Mouse (Mus musculus) MEL (cell line): ENCODE results near the gene Svs4. TPM values are rescaled to one million over a fixed set of nuclear protein-coding genes. Genes with fewer than 3 reads are reported as not detected.
"Not testable (repeated sequence)": the region's sequence is repeated elsewhere in the genome, so short reads cannot be mapped to it uniquely, and the experiment has no call there.

ENCODE experiments used
- DNase-seq: peaks from one replicate; pipeline ENCODE4 v3.0.0; 2011; ENCODE audit warnings: low read depth, low spot score
- H3K27ac ChIP-seq: 2 replicates; pipeline ENCODE4 v1.5.1; 2012; ENCODE audit warnings: low read depth, mild to moderate bottlenecking, control low read depth, low read length, moderate library complexity; ENCODE audit not compliant: control insufficient read depth
- H3K27me3 ChIP-seq, 2 experiments: fragments of 150-350 bp in 1 of 2; sonication (generic) in 1 of 2; 2 replicates each; pipeline ENCODE4 v1.6.1; 2012; ENCODE audit warnings: low read length in 2 of 2, mild to moderate bottlenecking in 2 of 2, improper control_type of control experiment in 1 of 2, moderate library complexity in 1 of 2; ENCODE audit not compliant: insufficient read depth in 2 of 2, control insufficient read depth in 1 of 2
- H3K36me3 ChIP-seq, 2 experiments: 2 replicates each; pipeline ENCODE4 v1.6.1; 2012 to 2014; ENCODE audit warnings: low read length in 2 of 2, improper control_type of control experiment in 1 of 2, inconsistent platforms in 1 of 2, mild to moderate bottlenecking in 1 of 2; ENCODE audit not compliant: insufficient read depth in 2 of 2, control insufficient read depth in 1 of 2
- H3K4me1 ChIP-seq, 2 experiments: fragments of 150-350 bp in 1 of 2; sonication (generic) in 1 of 2; 2 replicates each; pipeline ENCODE4 v1.6.1; 2012; ENCODE audit warnings: low read length in 2 of 2, improper control_type of control experiment in 1 of 2, mild to moderate bottlenecking in 1 of 2; ENCODE audit not compliant: insufficient read depth in 2 of 2, control insufficient read depth in 1 of 2
- H3K4me3 ChIP-seq, 2 experiments: fragments of 150-350 bp in 1 of 2; sonication (generic) in 1 of 2; 2 replicates each; pipeline ENCODE4 v1.5.1; 2012; ENCODE audit warnings: low read depth in 2 of 2, low read length in 2 of 2, mild to moderate bottlenecking in 2 of 2, moderate library complexity in 2 of 2, control low read depth in 1 of 2, improper control_type of control experiment in 1 of 2; ENCODE audit not compliant: control insufficient read depth in 1 of 2, insufficient read depth in 1 of 2
- H3K79me2 ChIP-seq: 2 replicates; pipeline ENCODE4 v1.6.1; 2012; ENCODE audit warnings: mild to moderate bottlenecking, low read length, moderate library complexity; ENCODE audit not compliant: control insufficient read depth, poor library complexity, insufficient read depth
- H3K9ac ChIP-seq: 2 replicates; pipeline ENCODE4 v1.6.1; 2012; ENCODE audit warnings: low read depth, mild to moderate bottlenecking, control low read depth, low read length, moderate library complexity; ENCODE audit not compliant: control insufficient read depth, poor library complexity, severe bottlenecking
- H3K9me3 ChIP-seq: fragments of 150-350 bp; sonication (generic); replicated peaks from 2 replicates; pipeline ENCODE4 v1.6.1; 2012; ENCODE audit warnings: mild to moderate bottlenecking, low read length, improper control_type of control experiment, moderate library complexity; ENCODE audit not compliant: insufficient read depth
- ELF1 ChIP-seq: IDR thresholded peaks from 2 replicates; pipeline ENCODE4 v1.6.1; 2014; ENCODE audit warnings: low read depth, mild to moderate bottlenecking, inconsistent platforms, low read length, improper control_type of control experiment, moderate library complexity
- GABPA ChIP-seq: IDR thresholded peaks from 2 replicates; pipeline ENCODE4 v1.6.1; 2012; ENCODE audit warnings: low read depth, mild to moderate bottlenecking, inconsistent platforms, low read length, improper control_type of control experiment, moderate library complexity
- MAZ ChIP-seq: IDR thresholded peaks from 2 replicates; pipeline ENCODE4 v1.6.1; 2012; ENCODE audit warnings: low read depth, mild to moderate bottlenecking, inconsistent platforms, low read length, improper control_type of control experiment
- MEF2A ChIP-seq: IDR thresholded peaks from 2 replicates; pipeline ENCODE4 v1.6.1; 2014; ENCODE audit warnings: low read depth, mild to moderate bottlenecking, inconsistent platforms, low read length, improper control_type of control experiment; ENCODE audit not compliant: poor library complexity, insufficient replicate concordance, severe bottlenecking; ENCODE audit errors: extremely low read depth
- POLR2A ChIP-seq, 2 experiments: IDR thresholded peaks; 2 replicates each; pipeline ENCODE4 v1.6.1; 2011 to 2012; ENCODE audit warnings: low read length in 2 of 2, mild to moderate bottlenecking in 2 of 2, control low read depth in 1 of 2, improper control_type of control experiment in 1 of 2, low read depth in 1 of 2, moderate library complexity in 1 of 2; ENCODE audit not compliant: control insufficient read depth in 1 of 2, insufficient read depth in 1 of 2, poor library complexity in 1 of 2
- POLR2AphosphoS5 ChIP-seq: IDR thresholded peaks from 2 replicates; pipeline ENCODE4 v1.6.1; 2012; ENCODE audit warnings: low read depth, borderline replicate concordance, mild to moderate bottlenecking, inconsistent platforms, low read length, moderate library complexity, mixed read lengths
- RCOR1 ChIP-seq: IDR thresholded peaks from 2 replicates; pipeline ENCODE4 v1.6.1; 2012; ENCODE audit warnings: low read depth, mild to moderate bottlenecking, inconsistent platforms, low read length, improper control_type of control experiment
- SMC3 ChIP-seq: IDR thresholded peaks from 2 replicates; pipeline ENCODE4 v1.6.1; 2011; ENCODE audit warnings: low read depth, low read length, improper control_type of control experiment
- ZMIZ1 ChIP-seq: IDR thresholded peaks from 2 replicates; pipeline ENCODE4 v1.6.1; 2012; ENCODE audit warnings: low read depth, mild to moderate bottlenecking, inconsistent platforms, low read length, improper control_type of control experiment, moderate library complexity
- ZNF384 ChIP-seq: IDR thresholded peaks from 2 replicates; pipeline ENCODE4 v1.6.1; 2012; ENCODE audit warnings: low read depth, mild to moderate bottlenecking, inconsistent platforms, low read length, improper control_type of control experiment
- polyA plus RNA-seq, 2 experiments: library from polyadenylated mRNA; stranded (reverse) in 1 of 2; unstranded in 1 of 2; fragments of >175 nt in 1 of 2; fragments of >200 nt in 1 of 2; gene quantifications; 2 replicates each; pipeline versions ENCODE4 v1.2.1 to v1.2.4; 2012; ENCODE audit warnings: low replicate concordance in 2 of 2, low read depth in 1 of 2; ENCODE audit not compliant: insufficient read length in 2 of 2, insufficient read depth in 1 of 2, missing spikeins in 1 of 2
- total RNA-seq: library from RNA; depleted of rRNA; stranded (reverse); fragments of 300-350 nt; gene quantifications from 2 replicates; pipeline ENCODE4 v1.2.3, GENCODE M21; 2012; rRNA removed

Gene Svs4
- total RNA-seq (not detected in 2 replicates), polyA plus RNA-seq (not detected)

DNA sequence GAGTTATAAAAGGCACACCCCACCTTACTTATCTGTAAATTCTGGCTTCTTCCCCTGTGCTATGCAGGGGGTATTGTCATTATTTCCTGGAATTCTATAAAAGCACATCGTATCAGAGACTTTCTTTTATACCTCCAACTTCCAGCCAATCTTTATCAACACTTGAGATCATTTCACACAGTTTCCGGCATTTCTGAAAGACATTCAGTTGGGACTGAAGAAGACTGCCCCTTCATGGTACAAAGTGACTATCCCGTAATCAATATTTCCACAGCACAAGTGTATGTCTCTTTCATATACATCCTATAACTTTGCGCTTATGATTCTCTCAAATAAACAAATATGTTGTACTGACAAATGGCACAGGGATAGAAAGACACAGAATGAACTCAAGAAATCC is at the start of gene Svs4:
Svs4 (minus strand) TSS at position 101 of the 400 bp plus-strand sequence.
- Histone ChIP-seq H3K36me3 (no peaks in the 10 kb centered on the region), H3K9ac (no peak within 1 kb of the TSS), H3K4me1 (no peaks in the 10 kb centered on the region), H3K27me3 (peaks cover 3 to 8% of the 10 kb centered on the region in 2 experiments; a peak in 2 of 4 replicates), H3K9me3 (no peaks in the 10 kb centered on the region), H3K79me2 (no peaks in the 10 kb centered on the region), H3K27ac (no peak within 1 kb of the TSS), H3K4me3 (no peak within 1 kb of the TSS)
- DNase-seq = no peak
- TF ChIP-seq ZMIZ1 = no peak
- TF ChIP-seq MAZ = no peak
- TF ChIP-seq ZNF384 = no peak
- TF ChIP-seq ELF1 = no peak
- no peak for TF ChIP-seq POLR2AphosphoS5
- no peak for TF ChIP-seq POLR2A (IDR thresholded peaks at IDR 0.05; ENCODE audit: control insufficient read depth in 1 of 2, insufficient read depth in 1 of 2, low read depth in 1 of 2, low read length in 2 of 2, poor library complexity in 1 of 2)
- TF ChIP-seq GABPA = no peak

DNA sequence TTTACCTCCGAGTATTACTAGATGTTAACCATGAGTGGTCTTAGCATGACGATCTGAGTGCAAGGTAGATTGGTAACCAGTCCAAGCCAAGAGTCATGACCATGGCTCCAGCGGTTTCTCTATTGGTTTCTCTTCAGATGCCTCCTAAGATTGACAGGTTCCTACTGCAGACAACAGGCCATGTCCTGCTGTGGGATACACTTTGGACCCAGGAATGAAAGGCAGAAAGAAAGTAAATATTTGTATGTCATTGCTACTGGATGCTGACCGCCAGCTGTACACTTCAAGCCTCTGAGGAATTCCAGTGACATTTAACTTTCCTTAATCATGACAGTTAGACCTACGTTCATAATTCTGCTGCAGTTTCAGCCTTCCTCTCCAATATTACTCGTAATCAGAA is 42.7 kb upstream of the Svs4 start:
- H3K4me3 ChIP-seq = no peak overlapping the region
- no peak overlapping the region for H3K27ac ChIP-seq
- H3K9me3 ChIP-seq = no peaks in the 10 kb centered on the region
- peaks cover 2 to 4% of the 10 kb centered on the region in 2 experiments; a peak in 3 of 4 replicates for H3K27me3 ChIP-seq
- no peak for TF ChIP-seq MEF2A
- no peak for TF ChIP-seq SMC3
- TF ChIP-seq RCOR1 = no peak
- no peak for DNase-seq
- H3K4me1 ChIP-seq = no peaks in the 10 kb centered on the region
- H3K79me2 ChIP-seq = no peaks in the 10 kb centered on the region
- H3K36me3 ChIP-seq = no peaks in the 10 kb centered on the region
- no peak overlapping the region for H3K9ac ChIP-seq

DNA sequence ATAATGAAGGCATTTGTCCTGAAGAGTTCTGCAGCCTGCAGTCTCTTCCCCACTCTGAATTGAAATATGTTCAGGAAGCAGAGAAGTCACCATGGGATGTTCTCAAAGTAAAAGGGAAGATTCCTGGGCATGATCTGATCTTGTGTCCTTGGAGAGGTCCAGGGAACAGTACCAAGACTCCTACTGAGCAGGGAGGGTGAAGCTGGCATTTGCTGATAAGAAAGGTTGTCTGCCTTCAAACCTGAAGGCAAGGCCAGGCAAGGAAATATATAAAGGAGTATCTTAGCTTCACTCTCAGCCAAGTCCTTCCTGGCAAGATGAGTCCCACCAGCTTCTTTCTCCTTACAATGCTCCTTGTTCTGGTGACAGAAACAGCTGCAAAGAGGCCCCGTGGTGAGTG is 38.2 kb upstream of the Svs4 start, which contains the start of gene Svs6:
Svs6 (plus strand) TSS at position 301 of the 400 bp plus-strand sequence.
- H3K27me3 ChIP-seq, H3K9ac ChIP-seq, H3K4me1 ChIP-seq, H3K27ac ChIP-seq, H3K4me3 ChIP-seq, DNase-seq, H3K9me3 ChIP-seq, H3K36me3 ChIP-seq, H3K79me2 ChIP-seq: not testable (repeated sequence)

DNA sequence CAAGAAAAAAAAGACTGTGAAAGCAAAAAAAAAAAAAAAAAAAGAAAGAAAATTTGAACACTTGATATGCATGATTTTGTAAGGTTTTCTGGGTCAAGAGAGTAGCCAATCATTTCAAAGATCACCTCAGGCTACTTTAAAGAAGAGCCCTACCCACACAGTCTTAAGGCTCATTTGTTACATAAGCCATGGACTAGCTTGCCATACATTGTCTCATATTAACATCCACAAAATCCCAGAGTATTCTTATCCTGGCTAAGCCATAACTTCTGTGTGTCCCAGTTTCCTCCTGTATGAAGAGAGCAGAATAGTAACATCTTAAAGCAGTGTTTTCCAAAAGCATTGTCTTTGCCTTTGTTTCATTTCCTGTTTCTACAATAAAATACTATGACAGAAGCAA is 37.2 kb upstream of the Svs4 start:
- DNase-seq, H3K9ac ChIP-seq, H3K9me3 ChIP-seq, H3K4me3 ChIP-seq, H3K79me2 ChIP-seq, H3K27me3 ChIP-seq, H3K36me3 ChIP-seq, H3K4me1 ChIP-seq, H3K27ac ChIP-seq: not testable (repeated sequence)
